Mouse (Mus musculus) leukemia stem cell, adult 10-12 weeks (primary cell): Measurements from ENCODE around the gene Olfr376. TPM values are rescaled to one million over a fixed set of nuclear protein-coding genes. Genes with fewer than 3 reads are reported as not detected.

Experiments
- polyA plus RNA-seq: library from polyadenylated mRNA; stranded (reverse); fragments of >175 nt; gene quantifications from 2 replicates; pipeline ENCODE4 v1.2.3, GENCODE M21; 2012; ENCODE audit warnings: low replicate concordance

The Olfr376 gene
- not detected in 2 replicates for polyA plus RNA-seq

DNA sequence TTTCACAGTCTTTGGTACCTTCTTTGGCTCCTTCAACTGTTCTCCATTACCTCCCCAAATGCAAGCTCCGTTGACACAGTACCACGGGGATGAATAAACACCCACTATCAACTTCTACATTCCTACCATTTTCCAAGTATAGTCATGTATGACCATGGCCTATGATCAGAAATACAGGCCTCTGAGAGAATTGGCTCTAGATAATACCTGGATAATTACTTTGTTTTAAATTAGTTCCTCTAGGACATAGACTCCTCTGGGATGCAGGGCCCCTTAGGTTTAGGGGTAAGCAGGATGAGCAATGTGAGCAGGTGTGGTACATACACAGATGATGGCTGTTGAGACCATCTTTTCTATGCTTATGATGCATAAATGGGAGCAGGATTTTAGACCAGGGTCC lies at the start of gene Olfr376:
Gene Olfr376, plus strand, starts transcription at position 301 of the 400 bp plus-strand sequence.

DNA sequence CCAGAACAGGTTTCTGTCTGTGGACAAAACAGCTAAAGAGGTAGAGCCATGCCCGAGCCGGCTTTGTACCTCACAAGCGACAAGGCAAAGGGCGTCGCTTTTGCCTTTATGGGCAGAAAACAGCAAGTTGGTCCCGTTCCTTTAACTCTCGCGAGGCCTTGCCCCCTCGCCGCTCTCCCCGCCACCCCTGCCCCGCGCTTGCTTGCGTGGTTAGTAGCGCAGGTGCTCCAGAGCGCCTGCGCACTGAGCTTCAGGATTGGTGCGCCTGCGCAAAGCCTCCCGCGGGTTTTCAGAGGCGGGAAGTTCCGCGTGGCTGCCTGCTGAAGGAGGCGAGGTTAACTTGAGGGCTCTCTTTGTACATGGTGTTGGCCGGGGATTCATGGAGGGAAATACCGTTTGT lies 41.6 kb upstream of the Olfr376 start, which contains the start of the genes Aspa, Gm49340 and Spata22:
Gene Aspa, minus strand, starts transcription at position 155 of the 400 bp plus-strand sequence.
Gene Gm49340, plus strand, starts transcription at position 300 of the 400 bp plus-strand sequence.
Gene Spata22, plus strand, starts transcription at position 300 of the 400 bp plus-strand sequence.

DNA sequence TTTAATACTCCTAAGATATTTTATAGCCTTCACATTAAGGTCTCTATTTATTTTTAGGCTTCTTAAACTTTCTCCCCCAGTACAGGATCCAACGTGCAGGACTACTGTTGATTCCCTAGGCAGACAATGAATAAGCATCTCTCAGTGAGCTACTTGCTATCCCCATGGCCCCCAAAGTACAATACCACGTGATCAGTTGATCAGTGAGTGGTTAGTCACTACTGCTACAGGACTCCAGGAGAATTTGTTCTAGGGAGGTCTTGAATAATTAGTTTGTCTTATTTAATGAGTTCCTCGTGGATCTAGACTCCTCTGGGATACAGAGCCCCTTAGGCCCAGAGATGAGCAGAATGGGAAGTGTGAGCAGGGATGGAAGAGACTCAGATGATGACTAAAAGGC lies 20.6 kb upstream of the Olfr376 start, which contains the start of gene Olfr20:
Gene Olfr20, plus strand, starts transcription at position 301 of the 400 bp plus-strand sequence.

DNA sequence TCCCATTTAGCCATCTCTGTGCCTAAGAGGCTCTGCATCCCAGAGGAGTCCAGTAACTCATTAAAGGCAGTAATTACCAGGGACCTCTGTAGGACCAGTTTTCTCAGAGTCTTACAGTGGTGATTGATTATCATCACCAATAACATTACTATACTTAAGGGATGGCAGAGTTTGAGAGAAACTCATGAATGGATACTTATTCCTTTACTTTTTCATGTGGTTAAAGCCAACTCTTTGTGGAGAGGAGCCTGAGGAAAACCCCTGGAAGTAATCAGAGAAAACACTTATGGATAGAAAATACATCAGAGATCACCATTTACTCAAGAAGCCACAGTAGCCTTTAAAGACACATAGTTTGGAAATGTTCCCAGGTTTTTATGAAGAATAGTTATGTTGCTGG lies 28.5 kb downstream of the Olfr376 start, which contains the start of gene Olfr1:
Gene Olfr1, minus strand, starts transcription at position 101 of the 400 bp plus-strand sequence.

Other genes with a start within 250 kb of the Olfr376 start
- gene Haspin, start 233.0 kb upstream of the Olfr376 start, polyA plus RNA-seq = 26.7 and 29.4 TPM in 2 replicates
- gene P2rx5, start 210.8 kb upstream of the Olfr376 start, polyA plus RNA-seq = not detected in 2 replicates
- 322 and 510 TPM in 2 replicates for gene Emc6, start 194.2 kb upstream of the Olfr376 start, polyA plus RNA-seq
- 2.3 and 13.9 TPM in 2 replicates for gene Tax1bp3, start 194.2 kb upstream of the Olfr376 start, polyA plus RNA-seq
- gene Ctns, start 172.2 kb upstream of the Olfr376 start, polyA plus RNA-seq = 1.7 and 5.4 TPM in 2 replicates
- gene Shpk, start 171.8 kb upstream of the Olfr376 start, polyA plus RNA-seq = 0.56 and 0.60 TPM in 2 replicates
- gene Trpv1, start 137.0 kb upstream of the Olfr376 start, polyA plus RNA-seq = not detected in 2 replicates
- not detected in 2 replicates for gene Trpv3, start 103.9 kb upstream of the Olfr376 start, polyA plus RNA-seq
- not detected in 2 replicates for gene Aspa, start 41.6 kb upstream of the Olfr376 start, polyA plus RNA-seq
- not detected in 2 replicates for gene Gm49340, start 41.5 kb upstream of the Olfr376 start, polyA plus RNA-seq
- gene Spata22, start 41.5 kb upstream of the Olfr376 start, polyA plus RNA-seq = not detected in 2 replicates
- not detected in 2 replicates for gene Olfr20, start 20.5 kb upstream of the Olfr376 start, polyA plus RNA-seq
- not detected in 2 replicates for gene Olfr1, start 28.4 kb downstream of the Olfr376 start, polyA plus RNA-seq
- not detected in 2 replicates for gene Olfr378, start 57.2 kb downstream of the Olfr376 start, polyA plus RNA-seq
- not detected in 2 replicates for gene Olfr380, start 86.3 kb downstream of the Olfr376 start, polyA plus RNA-seq
- gene Olfr381, start 120.4 kb downstream of the Olfr376 start, polyA plus RNA-seq = not detected in 2 replicates
- not detected in 2 replicates for gene Olfr382, start 146.0 kb downstream of the Olfr376 start, polyA plus RNA-seq
- gene Olfr385, start 221.8 kb downstream of the Olfr376 start, polyA plus RNA-seq = not detected in 2 replicates
- gene Olfr384, start 227.3 kb downstream of the Olfr376 start, polyA plus RNA-seq = not detected in 2 replicates